24 mouse cellular contexts compared by ENCODE assay signal in genomic region chr10:59754901-59755300, GRCm38 (mm10).
"Had no signal": no experiment of that assay in that cellular context is flagged by ENCODE, and none has a peak within 500 bp of the region (broad histone marks: within the 10 kb centered on the region; RNA-seq: fewer than 3 reads in every experiment).

No protein-coding gene starts in this region.

- ATAC-seq: hindbrain, embryonic 16.5 days; inflammation-experienced regulatory T-cells, adult 6 months; liver, embryonic 12.5 days had no signal

- H3K4me1 ChIP-seq: heart, embryonic 15.5 days; intestine, embryonic 15.5 days; liver, embryonic 12.5 days had no signal

- H3K9me3 ChIP-seq: heart, embryonic 13.5 days; heart, embryonic 15.5 days; intestine, embryonic 15.5 days; limb, embryonic 13.5 days; liver, embryonic 12.5 days had no signal

- H3K27ac ChIP-seq: heart, adult 2 months; heart, embryonic 13.5 days; heart, embryonic 15.5 days; hindbrain, embryonic 14.5 days; intestine, embryonic 15.5 days; layer of hippocampus, adult 2 months; liver, embryonic 12.5 days; liver, embryonic 14.5 days had no signal

- H3K4me3 ChIP-seq: heart, adult 2 months; heart, embryonic 13.5 days; heart, embryonic 15.5 days; intestine, embryonic 15.5 days; layer of hippocampus, adult 2 months; limb, embryonic 13.5 days; limb, embryonic 15.5 days; liver, embryonic 12.5 days had no signal

- H3K4me2 ChIP-seq: heart, embryonic 11.5 days; heart, embryonic 13.5 days; heart, embryonic 15.5 days; hindbrain, embryonic 14.5 days; intestine, embryonic 15.5 days; liver, embryonic 12.5 days had no signal

- DNase-seq: gastrocnemius, postnatal 14 days; gastrocnemius, postnatal 36 days; heart, adult 11 months; heart, adult 2 months; heart, postnatal 14 days; heart, postnatal 36 days; kidney, adult 18-20 months; kidney, adult 8-10 months; kidney, postnatal 10 days; kidney, postnatal 25 days; layer of hippocampus, postnatal 36 days; left cerebral cortex, postnatal 4 days had no signal

- H3K9ac ChIP-seq: heart, embryonic 13.5 days; heart, embryonic 15.5 days; hindbrain, embryonic 14.5 days; intestine, embryonic 15.5 days; limb, embryonic 13.5 days; limb, embryonic 15.5 days; liver, embryonic 12.5 days; liver, embryonic 14.5 days had no signal

- H3K27me3 ChIP-seq: heart, embryonic 13.5 days; heart, embryonic 15.5 days; intestine, embryonic 15.5 days; limb, embryonic 13.5 days; limb, embryonic 15.5 days; liver, embryonic 12.5 days had no signal
